Mouse (Mus musculus) midbrain, embryonic 16.5 days (tissue): ENCODE data around the gene Pgm5. TPM values are rescaled to one million over a fixed set of nuclear protein-coding genes. Genes with fewer than 3 reads are reported as not detected.
"Not testable (repeated sequence)": the region's sequence is repeated elsewhere in the genome, so short reads cannot be mapped to it uniquely, and the experiment has no call there.

Experiments
- ATAC-seq: fragments of 200-750 bp; cut with Nextera tagmentation; 2 replicates; pipeline ENCODE4 v1.8.0; 2017; ENCODE audit warnings: moderate TSS enrichment
- H3K27ac ChIP-seq: fragments of 300-500 bp; sonication (generic); 2 replicates; pipeline ENCODE4 v1.5.1; 2014; ENCODE audit warnings: mild to moderate bottlenecking, low read length, mixed read lengths
- H3K27me3 ChIP-seq: fragments of 300-500 bp; sonication (generic); 2 replicates; pipeline ENCODE4 v1.6.1; 2014; ENCODE audit warnings: low read depth, low read length, mixed read lengths; ENCODE audit not compliant: control insufficient read depth, insufficient read depth
- H3K36me3 ChIP-seq: fragments of 300-500 bp; sonication (generic); 2 replicates; pipeline ENCODE4 v1.6.1; 2014; ENCODE audit warnings: mild to moderate bottlenecking, low read length, moderate library complexity, mixed read lengths; ENCODE audit not compliant: control insufficient read depth, insufficient read depth
- H3K4me1 ChIP-seq: fragments of 300-500 bp; sonication (generic); 2 replicates; pipeline ENCODE4 v1.6.1; 2014; ENCODE audit warnings: mild to moderate bottlenecking, low read length, mixed read lengths; ENCODE audit not compliant: control insufficient read depth, insufficient read depth
- H3K4me2 ChIP-seq: fragments of 300-500 bp; sonication (generic); 2 replicates; pipeline ENCODE4 v1.6.1; 2014; ENCODE audit warnings: mild to moderate bottlenecking, low read length, mixed read lengths
- H3K4me3 ChIP-seq: fragments of 300-500 bp; sonication (generic); 2 replicates; pipeline ENCODE4 v1.5.1; 2014; ENCODE audit warnings: low read depth, mild to moderate bottlenecking, low read length, moderate library complexity, mixed read lengths
- H3K9ac ChIP-seq: fragments of 300-500 bp; sonication (generic); 2 replicates; pipeline ENCODE4 v1.6.1; 2014; ENCODE audit warnings: low read depth, low read length, mixed read lengths
- H3K9me3 ChIP-seq: fragments of 300-500 bp; sonication (generic); replicated peaks from 2 replicates; pipeline ENCODE4 v1.6.1; 2014; ENCODE audit warnings: mild to moderate bottlenecking, low read length, mixed read lengths; ENCODE audit not compliant: control insufficient read depth, poor library complexity, severe bottlenecking
- WGBS: fragments of 180-500 bp; shearing (Covaris S2); extraction: QIAGEN DNeasy Blood & Tissue Kit; methylation state at CpG from one replicate; pipeline ENCODE4 v1.1.7; 2014; 5-methylcytosine and 5-hydroxymethylcytosine counted together
- polyA plus RNA-seq: library from polyadenylated mRNA; unstranded; fragments of >200 nt; fragmentation: Nextera tagmentation; extraction: Ambion mirVana; gene quantifications from 2 replicates; pipeline ENCODE4 v1.2.1, GENCODE M21; 2015

The Pgm5 gene
- polyA plus RNA-seq, 1 experiment from 2014 or later, result 0.83 TPM

DNA sequence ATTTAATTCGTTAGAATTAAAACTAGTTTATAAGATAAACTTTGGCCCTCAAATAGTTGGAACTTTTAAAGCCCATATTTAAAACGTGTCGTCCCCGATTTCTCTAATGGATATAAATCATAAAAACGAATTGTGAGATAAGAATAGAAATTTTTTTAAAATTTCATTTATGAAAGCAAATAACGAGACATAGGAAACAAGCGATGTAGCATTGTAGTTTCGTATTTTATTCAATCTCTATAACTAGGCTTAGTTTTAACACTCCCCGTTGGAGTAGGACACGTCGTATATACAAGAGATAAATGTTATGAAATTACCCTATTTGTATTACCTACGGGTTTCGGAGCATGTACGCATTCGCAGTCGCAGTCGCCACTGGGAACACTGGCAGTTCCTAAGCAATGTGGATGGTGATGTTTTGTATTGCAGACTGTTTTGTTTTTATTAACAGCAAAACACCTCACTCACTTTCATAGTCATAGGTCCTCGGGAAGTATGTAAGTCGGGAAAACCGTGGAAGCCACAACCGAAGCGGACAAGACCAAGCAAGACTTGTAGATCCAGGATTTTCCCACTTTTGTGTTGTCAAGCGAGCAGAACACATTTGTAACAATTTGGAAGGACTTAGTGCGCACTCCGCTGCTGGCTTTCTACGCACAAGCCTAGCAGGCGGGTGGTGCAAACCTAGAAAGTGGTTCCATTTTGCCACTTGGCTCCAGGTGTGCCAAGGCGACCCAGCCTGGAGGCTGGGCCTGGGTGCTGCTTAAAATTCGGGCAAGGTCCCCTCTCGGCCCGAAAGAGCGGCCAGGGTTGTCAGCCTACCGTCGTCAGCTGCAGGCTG lies 37.3 kb upstream of the Pgm5 start:
- no peak overlapping the region for H3K27ac ChIP-seq
- ATAC-seq, result no peak; the same call in 1 of the 2 replicates
- 2% methylated on average over 34 of the region's 34 CpGs for WGBS

GRCm38 (mm10) chr19:24897896-24898736 lies 36.5 kb upstream of the Pgm5 start:
- H3K27ac ChIP-seq, result no peak overlapping the region
- H3K36me3 ChIP-seq, result no peaks in the 10 kb centered on the region
- no peak overlapping the region for H3K4me3 ChIP-seq
- no peak overlapping the region for H3K4me2 ChIP-seq
- no peak for ATAC-seq
- H3K9ac ChIP-seq, result no peak overlapping the region
- H3K27me3 ChIP-seq, result peaks cover 56% of the 10 kb centered on the region
- peaks cover 21% of the 10 kb centered on the region for H3K4me1 ChIP-seq
- WGBS, result under 1% methylated on average over 20 of the region's 20 CpGs
- no peaks in the 10 kb centered on the region for H3K9me3 ChIP-seq

More for the DNA sequence above, 37.3 kb upstream of the Pgm5 start:
- H3K4me2 ChIP-seq, result peak overlapping the region; percentile 62
- H3K27me3 ChIP-seq, result peaks cover 58% of the 10 kb centered on the region
- peaks cover 21% of the 10 kb centered on the region for H3K4me1 ChIP-seq
- H3K36me3 ChIP-seq, result no peaks in the 10 kb centered on the region
- peak overlapping the region; percentile 40 for H3K4me3 ChIP-seq
- H3K9me3 ChIP-seq, result no peaks in the 10 kb centered on the region
- no peak overlapping the region for H3K9ac ChIP-seq

DNA sequence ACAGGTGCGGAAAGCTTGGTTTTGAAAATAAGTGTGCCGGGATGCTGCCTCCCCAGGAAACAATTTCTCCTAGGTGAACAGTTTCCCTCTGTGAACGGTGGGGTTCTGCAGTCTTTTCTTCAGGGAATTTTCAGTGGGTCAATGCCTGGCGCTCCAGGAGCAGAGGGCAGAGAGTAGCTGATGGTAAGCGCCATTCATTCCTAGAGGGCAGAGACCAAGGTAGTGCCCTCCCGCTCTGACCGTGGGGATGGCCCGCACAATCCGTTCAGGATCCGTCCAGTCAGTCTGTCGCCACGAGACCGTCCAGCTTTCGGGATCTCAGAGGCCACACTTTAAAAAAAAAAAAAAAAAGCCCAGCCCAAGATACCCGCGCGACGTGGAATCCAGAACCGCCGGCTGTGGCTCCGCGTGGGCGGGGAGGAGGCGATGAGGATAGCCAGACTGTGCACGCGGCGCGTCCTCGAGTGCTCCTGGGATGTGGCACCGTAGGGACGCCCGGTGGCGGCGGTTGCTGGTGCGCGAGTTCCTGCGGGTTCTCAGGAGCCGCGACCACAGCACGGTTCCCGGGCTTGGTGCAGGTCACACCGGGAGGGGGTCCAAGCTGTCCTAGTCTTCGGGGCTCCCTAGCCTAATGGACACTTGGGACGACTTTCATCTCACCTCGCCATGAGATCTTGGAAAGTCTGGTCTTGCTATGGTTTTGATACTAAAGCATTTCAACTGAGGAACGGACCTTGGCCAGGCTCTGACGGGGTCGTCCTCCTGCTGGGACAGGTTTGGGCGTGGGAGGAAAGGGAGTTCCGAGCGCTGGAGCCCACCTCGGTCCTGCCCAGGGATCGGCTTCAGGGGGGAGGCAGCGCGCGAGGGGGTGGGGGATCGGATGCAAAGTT lies 35.6 kb upstream of the Pgm5 start:
- Histone ChIP-seq H3K4me2 (no peak overlapping the region; the same call in 1 of the 2 replicates), H3K4me3 (no peak overlapping the region), H3K27ac (no peak overlapping the region), H3K27me3 (peaks cover 48% of the 10 kb centered on the region), H3K9ac (no peak overlapping the region), H3K36me3 (no peaks in the 10 kb centered on the region), H3K4me1 (peaks cover 21% of the 10 kb centered on the region), H3K9me3 (no peaks in the 10 kb centered on the region)
- peak; percentile 47; the same call in 1 of the 2 replicates for ATAC-seq
- WGBS, result 2% methylated on average over 55 of the region's 57 CpGs

GRCm38 (mm10) chr19:24896536-24896935 lies 34.9 kb upstream of the Pgm5 start:
- Histone ChIP-seq H3K9me3 (no peaks in the 10 kb centered on the region), H3K27ac (no peak overlapping the region), H3K4me1 (peaks cover 21% of the 10 kb centered on the region), H3K4me2 (no peak overlapping the region), H3K36me3 (no peaks in the 10 kb centered on the region), H3K4me3 (no peak overlapping the region), H3K27me3 (peaks cover 43% of the 10 kb centered on the region), H3K9ac (no peak overlapping the region)
- ATAC-seq, result no peak
- 34% methylated on average over 4 of the region's 4 CpGs for WGBS

GRCm38 (mm10) chr19:24886888-24887287 lies 25.2 kb upstream of the Pgm5 start:
- Histone ChIP-seq H3K4me1 (no peaks in the 10 kb centered on the region), H3K4me3 (no peak overlapping the region), H3K9me3 (no peaks in the 10 kb centered on the region), H3K36me3 (no peaks in the 10 kb centered on the region), H3K4me2 (no peak overlapping the region), H3K9ac (no peak overlapping the region), H3K27ac (no peak overlapping the region), H3K27me3 (peaks cover 2% of the 10 kb centered on the region; the same call in 1 of the 2 replicates)
- no peak for ATAC-seq
- 80% methylated on average over 3 of the region's 3 CpGs for WGBS

- H3K4me1 ChIP-seq, result no peaks in the 10 kb centered on the region
- WGBS, result 10% methylated on average over 5 of the region's 5 CpGs
- no peaks in the 10 kb centered on the region for H3K36me3 ChIP-seq
- peak; percentile 36; the same call in 1 of the 2 replicates for ATAC-seq
- H3K27ac ChIP-seq, result no peak overlapping the region
- H3K9ac ChIP-seq, result no peak overlapping the region
- H3K27me3 ChIP-seq, result peaks cover 2% of the 10 kb centered on the region; the same call in 1 of the 2 replicates
- H3K4me2 ChIP-seq, result no peak overlapping the region
- no peaks in the 10 kb centered on the region for H3K9me3 ChIP-seq
- no peak overlapping the region for H3K4me3 ChIP-seq
Observed at GRCm38 (mm10) chr19:24885504-24885903, 23.8 kb upstream of the Pgm5 start.

DNA sequence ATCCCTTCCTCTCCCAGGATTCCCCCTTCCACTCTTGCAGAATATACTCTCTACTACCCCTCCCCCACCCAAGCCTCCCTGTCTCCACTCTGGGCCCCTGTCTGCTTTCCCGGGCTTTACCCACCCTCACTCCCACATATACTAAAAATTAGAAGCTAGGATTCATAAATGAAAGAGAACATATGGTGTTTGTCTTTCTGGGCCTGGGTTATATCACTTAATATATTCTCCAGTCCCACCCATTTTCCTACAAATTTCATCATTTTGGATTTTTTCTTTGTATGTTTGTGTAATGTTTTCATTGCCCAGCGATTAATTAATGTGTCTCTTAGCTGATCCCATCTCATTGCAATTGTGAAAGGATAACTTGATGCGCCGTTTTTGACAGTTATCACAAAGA lies 19.6 kb upstream of the Pgm5 start:
- no peaks in the 10 kb centered on the region for H3K9me3 ChIP-seq
- ATAC-seq, result no peak
- no peaks in the 10 kb centered on the region for H3K36me3 ChIP-seq
- 63% methylated on average over 4 of the region's 4 CpGs for WGBS
- no peak overlapping the region for H3K27ac ChIP-seq
- H3K4me2 ChIP-seq, result no peak overlapping the region
- H3K9ac ChIP-seq, result no peak overlapping the region
- no peaks in the 10 kb centered on the region for H3K4me1 ChIP-seq
- H3K4me3 ChIP-seq, result no peak overlapping the region
- H3K27me3 ChIP-seq, result peaks cover 2% of the 10 kb centered on the region; the same call in 1 of the 2 replicates

GRCm38 (mm10) chr19:24875129-24875870 lies 13.6 kb upstream of the Pgm5 start, which contains the start of gene Gm10053:
Gm10053 (plus strand) TSS chr19:24875686.
- not testable (repeated sequence) for H3K27me3 ChIP-seq, H3K4me2 ChIP-seq, ATAC-seq, H3K4me1 ChIP-seq, H3K4me3 ChIP-seq, H3K9me3 ChIP-seq, H3K36me3 ChIP-seq, H3K9ac ChIP-seq, H3K27ac ChIP-seq
- WGBS, result 86% methylated on average over 23 of the region's 26 CpGs
